Mouse (Mus musculus): Measurements from ENCODE around the gene Ptprg.
"Not testable (repeated sequence)": the region's sequence is repeated elsewhere in the genome, so short reads cannot be mapped to it uniquely, and the experiment has no call there.

The Ptprg gene

DNA sequence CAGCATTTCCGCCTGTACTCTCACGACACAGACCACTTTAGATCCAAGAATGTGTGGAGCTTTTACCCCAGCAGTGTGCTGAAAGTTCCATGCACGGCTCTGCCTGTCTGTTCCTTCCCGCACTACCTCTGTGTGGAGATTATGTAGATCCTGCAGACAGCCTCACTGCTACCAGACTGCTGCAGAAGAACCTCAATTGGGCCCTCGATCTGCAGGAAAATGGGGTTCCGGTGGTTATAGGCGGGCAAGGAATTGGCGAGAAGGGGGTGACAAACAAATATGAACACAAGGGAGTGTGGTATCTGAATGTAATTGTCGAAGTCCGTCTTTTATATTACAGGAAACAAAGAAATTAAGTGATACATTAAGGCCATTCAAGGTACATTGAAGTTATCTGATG is 410.5 kb downstream of the Ptprg start:
- DNase-seq (ENCODE audit: low read depth), result no peak

DNA sequence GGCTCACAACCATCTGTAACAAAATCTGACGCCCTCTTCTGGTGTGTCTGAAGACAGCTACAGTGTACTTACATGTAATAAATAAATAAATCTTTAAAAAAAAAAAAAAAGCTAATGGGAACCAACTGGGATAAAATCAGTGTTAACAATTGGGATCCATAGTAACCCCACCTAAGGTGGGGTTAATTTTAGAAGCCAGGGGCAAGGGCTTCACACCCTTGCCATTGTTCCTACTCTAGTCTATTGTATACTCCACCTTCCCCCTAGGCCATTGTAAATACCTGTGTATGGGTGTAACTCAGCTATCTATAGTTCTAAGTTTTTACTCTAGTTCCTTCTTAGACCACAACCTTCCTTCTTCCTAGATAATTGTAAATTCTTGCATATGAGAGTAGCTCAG is 411.0 kb downstream of the Ptprg start:
- not testable (repeated sequence) for DNase-seq (ENCODE audit: low read depth)

DNA sequence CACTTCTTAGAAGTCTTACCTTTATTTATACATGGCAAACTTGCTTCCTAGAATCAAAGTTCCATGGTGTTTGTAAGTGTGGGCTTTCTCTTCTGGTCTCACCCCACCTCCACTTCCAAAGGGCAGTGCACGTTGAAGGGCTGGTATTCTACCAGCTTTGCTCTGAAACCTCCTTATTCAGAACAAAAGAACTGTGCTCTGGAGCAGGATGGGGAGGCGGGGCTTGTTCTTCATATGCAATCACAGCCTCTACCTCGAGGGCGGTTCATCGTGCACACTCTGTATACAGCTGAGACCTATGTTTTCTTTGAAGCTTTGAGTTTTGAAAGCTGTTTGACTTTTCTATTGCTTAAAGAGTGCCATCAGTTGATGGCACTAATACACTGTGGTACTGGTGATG is 412.5 kb downstream of the Ptprg start:
- no peak for DNase-seq (ENCODE audit: low read depth)

DNA sequence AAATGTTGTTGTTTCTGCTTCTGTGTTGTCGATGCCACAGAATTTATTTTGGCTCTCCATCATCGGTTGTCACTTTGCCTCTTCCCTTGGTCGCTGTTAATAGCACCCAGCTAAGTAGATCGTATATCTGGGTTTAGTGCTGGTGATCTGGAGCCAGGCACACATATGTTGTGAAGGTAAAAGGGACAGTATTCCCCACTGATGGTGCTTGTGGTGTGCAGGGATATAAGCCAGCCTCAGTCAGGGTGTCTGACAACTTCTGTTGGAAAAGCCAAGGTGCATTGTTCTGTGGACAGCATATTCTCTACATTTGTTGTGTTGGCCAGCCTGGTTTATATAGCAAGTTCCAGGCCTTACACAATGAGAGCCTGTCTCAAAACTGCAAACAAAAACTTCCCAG is 428.4 kb downstream of the Ptprg start:
- no peak for DNase-seq (ENCODE audit: low read depth)

DNA sequence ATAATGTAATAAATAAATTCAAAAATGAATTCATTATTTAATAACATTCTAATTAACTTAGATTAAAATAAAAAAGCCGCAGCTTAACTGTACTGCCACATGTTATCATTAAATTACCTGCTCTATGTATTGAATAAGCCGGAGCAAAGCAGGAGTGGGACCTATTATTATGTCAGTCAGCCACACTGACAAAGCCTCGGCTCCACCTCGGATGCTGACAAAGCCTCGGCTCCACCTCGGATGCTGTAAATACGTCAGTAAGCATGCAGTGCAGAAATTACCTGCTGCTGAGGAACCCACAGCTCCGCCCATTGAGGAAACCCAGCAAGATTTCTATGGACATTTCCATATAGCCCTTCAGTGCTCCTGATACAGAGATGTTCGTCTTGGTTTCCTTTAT is 429.7 kb downstream of the Ptprg start:
- DNase-seq (ENCODE audit: low read depth), result no peak

DNA sequence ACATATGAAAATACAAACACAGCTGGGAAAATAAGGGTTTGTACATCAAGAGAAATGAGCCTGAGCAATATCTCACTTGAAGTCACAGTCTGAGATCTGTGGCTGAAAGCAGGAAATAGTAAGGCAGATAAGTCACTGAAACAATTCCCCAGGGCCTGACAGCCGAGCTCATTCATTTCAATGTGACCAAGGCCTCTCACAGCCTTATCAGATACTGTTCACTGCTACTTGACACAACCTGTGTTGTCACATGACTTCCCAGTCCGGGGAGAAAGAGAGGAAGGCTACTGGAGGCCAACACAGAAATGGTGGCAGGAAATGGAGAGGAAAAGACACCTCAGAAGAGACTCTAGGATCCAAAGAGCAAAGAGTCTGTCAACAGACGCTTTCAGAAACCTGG is 430.8 kb downstream of the Ptprg start:
- no peak for DNase-seq (ENCODE audit: low read depth)

DNA sequence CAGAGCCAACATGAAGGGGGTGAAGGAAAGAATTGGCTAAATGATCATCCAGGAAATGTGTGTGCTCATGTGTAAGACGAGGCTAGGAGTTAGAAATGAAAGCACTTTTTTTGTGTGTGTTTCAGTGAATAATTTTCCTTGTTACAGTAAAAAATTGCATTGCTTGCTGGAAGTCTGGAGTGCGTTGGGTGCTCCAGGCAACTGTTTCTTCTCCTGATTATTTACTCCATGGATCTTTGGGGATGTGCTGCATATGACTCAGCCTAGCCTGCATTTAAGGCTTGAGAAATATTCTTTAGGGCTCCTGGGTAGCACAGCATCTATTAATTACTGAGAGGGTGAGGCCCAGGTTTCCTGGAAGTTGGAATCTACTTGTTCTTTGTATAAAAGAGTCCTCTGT is 435.6 kb downstream of the Ptprg start:
- no peak for DNase-seq (ENCODE audit: low read depth)

DNA sequence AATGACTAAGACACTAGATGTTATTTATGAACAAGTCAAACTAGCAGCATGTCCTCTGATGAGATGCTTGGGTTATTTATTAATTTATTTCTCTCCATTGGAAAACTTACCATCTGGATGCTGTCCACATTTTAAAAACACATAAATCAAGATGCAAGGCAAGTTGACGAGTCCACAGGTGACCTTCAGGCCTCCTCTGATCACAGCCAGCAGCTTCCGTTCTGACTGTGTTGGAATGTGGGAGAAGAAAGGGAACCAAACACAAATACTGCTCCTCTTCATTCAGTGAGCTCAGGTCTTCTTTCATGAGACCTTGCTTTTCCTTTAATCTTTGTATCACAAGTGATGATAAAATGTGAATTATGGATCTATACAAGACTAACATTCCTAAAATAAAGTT is 437.8 kb downstream of the Ptprg start:
- no peak for DNase-seq (ENCODE audit: low read depth)

DNA sequence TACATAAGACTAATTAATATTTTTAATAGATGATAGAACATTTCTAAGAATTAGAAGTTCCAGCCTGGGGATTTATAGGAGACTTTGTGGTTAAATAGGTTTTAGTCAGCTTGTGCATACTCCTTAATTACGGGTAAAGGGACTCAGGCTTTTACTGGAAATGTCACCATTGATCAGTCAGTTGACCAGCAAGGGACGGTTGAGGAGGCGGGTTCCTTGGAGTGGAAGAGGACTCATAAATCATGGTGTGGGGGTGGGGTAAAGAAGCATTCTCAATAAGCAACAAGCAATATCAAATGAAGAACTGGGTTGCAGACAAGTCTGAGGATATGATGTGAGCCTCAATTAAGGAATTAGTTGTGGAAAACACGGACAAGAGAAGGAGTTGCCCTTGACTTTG is 438.8 kb downstream of the Ptprg start:
- DNase-seq (ENCODE audit: low read depth), result no peak

DNA sequence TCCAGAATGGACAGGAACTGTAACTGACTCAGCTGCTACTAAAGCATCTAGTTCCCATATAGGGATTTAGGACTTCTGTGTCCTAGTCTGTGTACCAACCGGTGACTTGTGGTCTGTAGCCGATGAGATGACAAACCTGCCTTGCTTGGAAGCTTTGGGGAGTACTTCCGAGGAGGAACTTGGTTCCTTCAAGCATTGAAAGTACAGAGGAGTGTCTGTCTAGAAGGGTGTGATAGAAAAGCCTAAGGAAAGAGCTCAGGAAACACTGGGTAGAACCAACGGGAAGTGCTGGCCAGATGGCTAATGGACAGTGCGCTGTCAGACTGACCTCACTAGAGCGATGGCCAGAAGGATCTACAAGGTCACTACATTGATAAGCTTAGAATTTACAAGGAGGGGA is 439.2 kb downstream of the Ptprg start:
- no peak for DNase-seq (ENCODE audit: low read depth)

DNA sequence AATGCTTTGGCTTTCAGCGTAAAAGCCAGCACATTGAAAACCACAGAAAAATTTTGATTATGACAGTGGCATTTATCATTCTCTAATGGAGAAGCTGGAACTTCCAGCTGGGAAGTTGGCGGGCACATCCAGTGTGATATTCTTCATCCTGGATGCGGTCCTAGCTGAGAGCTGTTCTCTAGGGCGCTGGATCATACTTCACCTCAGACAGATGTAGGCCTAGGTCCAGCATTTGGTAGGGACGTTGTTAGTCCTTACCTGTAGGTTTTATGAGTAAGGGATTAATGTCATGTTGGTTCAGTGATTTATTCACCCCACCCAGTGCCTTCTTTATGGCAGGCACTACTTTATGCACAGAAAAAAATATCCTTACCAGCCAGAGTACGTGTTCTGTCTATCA is 444.2 kb downstream of the Ptprg start:
- no peak for DNase-seq (ENCODE audit: low read depth)

DNA sequence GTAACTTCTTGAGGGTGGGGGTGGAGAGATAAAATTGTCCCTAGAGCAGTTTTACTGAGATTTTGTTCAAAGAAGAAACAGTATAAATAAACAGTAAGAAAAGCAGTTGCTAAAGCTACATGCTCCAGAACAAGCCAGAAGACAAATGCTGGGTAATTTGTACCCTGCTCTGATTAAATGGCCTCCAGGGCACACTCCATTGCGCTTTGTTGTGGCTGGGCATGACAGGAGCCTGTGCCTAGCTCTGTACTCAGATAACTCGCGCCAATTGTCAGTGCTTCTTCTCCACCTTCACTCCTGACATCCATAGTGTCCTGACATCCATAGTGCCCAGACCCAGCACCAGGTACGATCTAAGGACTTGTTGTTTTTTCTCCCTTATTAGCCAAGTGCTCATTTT is 445.1 kb downstream of the Ptprg start:
- DNase-seq (ENCODE audit: low read depth), result no peak

DNA sequence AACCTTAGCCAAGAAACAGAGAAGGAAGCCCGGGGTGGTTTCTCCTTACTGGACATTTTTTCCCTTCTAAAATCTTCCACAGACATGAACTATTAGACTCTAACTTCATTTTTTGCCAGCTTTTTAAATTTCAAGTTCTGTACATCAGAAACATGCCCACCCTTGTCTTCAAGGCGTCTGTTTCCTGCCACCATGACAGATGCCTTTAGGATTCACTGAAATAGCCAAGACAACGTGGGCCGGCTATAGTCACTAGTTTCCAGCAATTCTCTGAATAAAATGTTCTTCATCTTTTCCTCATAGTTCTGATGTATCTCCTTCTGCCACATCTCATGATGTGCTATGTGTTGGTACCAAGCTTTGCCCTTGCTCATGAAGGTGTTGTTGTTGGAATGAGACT is 450.7 kb downstream of the Ptprg start:
- DNase-seq (ENCODE audit: low read depth), result no peak

DNA sequence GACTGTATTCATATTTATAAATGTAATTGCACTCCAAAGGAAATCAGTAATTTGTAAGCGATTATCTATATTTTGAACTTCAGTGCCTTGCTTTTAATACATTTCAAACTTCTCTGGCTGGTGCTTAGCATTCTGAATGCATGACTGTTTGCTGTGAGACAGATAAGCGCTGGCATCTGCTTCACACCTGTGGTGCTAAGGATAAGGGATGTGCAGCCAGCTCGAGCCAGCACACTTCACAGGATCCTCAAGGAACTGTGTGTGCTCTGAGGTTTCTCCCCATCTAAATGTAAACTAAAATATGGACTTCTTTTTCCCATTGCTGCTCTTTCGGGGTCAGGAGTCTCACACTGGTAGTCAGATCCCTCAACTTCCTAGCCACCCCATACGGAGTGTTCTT is 458.4 kb downstream of the Ptprg start:
- no peak for DNase-seq (ENCODE audit: low read depth)

DNA sequence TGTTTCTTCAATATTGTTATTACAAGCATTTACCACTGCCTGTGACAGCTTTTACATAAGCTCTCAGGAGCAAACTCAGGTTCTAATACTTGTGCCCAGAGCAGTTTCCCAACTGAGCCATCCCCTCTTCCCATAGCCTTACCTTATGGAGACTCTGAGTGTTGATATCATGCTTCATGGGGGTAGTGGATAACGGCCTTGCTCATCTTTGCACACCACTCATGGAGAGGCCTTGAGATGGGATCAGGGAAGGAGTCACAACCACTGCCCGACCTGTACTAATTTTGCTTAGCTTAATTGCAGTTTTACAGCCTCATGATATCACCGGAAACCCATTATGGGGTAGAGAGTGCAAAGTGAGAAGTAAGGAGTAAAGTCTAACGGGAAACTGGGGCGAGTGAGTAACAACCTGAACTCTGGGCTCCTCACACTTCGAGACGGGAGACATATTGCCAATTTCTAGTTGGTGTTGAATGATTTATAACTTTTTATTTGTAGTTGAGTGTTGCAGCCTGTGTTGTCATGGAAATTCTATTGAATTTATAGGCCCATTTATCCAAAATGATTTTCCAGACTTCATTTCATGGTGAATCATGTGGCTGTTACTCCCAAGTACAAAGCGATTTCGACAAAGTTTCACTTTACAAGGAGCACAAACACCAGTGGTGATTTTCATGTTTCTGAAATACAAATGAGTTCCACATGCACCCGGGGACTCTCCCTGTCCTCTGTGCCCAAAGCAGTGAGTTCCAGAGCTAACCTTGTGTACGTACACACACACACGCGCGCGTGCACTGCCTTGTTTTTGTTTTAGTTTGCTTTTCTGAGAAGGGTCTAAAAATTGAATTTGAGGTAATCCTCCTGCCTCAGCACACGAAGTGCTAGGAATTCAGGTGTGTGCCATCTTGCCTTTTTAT is 472.7 kb downstream of the Ptprg start:
- no peak for DNase-seq (ENCODE audit: low read depth)

DNA sequence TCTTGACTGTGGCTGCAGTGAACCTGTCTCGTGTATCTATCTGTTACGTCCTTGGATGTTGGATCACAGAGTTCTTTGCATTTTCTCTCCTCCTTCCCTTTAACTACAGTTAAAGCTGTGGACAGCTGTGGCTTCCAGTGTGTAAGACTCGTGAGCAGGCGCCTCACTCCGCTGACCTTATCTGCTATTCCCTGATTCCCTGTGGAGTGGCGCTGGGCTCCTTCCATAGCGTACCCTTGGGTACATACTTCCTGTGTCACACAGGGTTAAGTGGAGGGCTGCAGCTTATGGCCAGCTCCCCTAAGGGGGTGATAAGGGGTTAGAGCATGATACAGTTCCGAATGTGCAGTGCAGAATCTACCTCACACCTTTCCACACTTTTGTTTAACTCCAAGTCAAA is 473.9 kb downstream of the Ptprg start:
- DNase-seq (ENCODE audit: low read depth), result no peak

DNA sequence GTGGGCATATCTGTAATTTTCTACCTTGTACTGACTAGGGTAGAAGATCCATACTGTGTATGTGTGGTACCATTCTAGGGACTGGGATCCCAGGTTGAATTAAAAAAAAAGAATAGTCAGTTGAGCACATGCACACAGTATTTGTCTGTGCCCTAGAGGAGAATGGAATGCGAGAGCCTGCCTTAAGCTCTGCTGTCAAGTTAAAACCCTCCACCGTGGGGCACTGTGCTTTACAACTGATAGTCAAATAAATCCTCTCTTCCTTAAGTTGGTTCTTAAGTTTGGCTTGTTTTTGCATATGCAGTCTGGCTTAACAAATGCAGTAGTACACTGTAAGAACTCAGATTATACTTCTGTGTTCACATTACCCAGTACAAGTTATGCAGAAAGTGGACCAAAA is 476.6 kb downstream of the Ptprg start:
- DNase-seq (ENCODE audit: low read depth), result no peak

DNA sequence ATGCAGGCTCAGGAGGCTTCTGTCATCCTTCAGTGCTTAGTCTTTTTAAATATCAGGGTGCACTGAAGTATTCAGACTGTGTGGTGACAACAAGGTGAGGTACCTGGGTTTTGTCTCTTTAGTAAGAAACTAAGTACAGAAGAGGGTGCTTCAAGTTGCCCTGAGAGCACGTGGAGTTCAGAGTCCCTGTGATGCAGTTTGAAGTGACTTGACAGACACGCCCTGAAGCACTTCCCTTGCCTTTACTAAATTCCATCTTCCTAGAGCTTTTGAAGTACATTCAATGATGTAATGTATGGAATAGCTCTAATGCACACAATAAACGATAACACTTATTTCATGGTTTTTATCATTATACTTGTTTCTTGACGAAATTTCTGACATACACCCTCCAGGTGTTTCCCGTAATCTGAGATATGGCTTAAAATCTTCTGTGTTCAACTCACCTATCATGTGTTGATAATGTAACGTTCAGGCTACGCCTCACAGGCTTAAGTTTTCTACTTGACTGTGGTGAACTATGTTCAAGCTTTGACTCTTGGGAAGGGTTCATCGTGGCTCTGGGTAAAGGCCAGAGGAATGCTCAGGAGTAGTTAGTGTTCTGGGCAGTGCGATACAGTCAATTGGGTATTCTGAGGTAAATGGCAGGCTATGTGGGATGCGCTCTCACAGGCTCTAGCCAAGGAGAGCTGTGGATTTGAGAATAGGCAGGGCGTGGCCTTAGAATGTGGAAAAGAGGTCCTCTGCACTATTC is 483.4 kb downstream of the Ptprg start:
- DNase-seq (ENCODE audit: low read depth), result no peak

DNA sequence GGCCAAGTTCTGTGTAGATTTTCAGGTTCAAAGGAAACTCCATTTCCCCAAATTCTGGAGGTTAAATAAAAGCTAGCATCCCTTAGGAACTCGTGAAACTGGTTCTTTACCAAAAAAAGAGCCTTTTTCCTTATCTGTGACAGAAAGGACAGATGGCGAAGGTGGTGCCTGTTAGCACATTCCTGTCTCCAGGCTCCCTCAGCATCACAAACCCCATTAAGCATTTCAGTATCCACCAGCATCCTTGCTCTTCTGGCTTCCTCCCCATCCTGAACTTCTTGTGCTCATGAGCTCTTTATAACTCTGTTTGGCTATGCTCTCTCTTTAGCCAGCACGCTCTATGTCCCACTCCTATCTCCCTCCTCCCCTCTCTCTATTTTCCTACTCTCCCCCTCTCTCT is 486.4 kb downstream of the Ptprg start:
- no peak for DNase-seq (ENCODE audit: low read depth)

DNA sequence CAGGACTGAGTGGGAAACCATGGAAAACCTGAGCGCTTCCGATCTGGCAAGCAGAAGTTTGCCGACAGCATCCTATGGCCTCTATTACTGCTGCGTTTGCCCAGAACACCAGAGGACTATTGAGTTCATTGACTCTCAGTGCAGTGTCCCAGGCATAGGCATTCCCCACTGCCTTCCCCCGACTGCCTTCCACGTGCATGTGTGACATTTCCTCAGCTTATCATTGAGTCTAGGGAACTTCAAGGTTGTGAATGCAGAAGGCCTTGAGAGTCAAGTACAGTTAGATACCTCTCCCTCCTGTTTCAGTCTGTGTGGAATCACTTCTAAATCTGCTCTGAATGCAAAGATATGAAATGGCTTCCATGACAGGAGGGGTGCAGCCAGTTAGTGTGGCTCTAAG is 488.2 kb downstream of the Ptprg start:
- DNase-seq (ENCODE audit: low read depth), result no peak

DNA sequence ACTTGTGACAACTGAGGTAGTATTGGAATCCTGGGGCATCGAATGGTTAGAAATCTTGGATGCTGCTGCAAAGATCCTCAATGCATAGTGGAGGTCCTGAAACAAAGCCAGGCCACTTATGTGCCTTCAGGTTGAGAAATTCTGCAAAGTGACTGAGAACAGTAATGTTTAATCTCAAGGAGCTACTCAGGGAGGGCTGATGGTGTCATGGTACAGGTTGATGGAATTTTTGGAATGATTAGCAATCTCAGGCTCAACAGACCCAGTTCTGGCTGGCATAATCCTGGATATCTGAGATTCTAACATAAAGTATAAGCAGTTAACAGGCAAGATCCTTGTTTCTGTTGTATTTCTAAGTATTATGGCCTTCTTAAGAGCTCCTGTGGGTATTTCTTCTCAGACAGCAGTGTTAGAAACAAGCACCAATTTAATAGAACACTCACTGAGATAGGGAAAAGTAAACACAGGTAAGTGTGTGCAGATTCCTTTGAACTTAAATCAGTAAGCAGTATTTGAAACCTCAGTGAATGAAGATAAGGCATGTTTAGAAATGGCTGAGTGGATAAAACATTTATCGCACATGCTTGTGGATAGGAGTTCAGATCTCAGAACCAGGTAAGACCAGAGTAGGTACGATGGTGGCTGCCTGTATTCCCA is 493.0 kb downstream of the Ptprg start:
- DNase-seq (ENCODE audit: low read depth), result no peak

DNA sequence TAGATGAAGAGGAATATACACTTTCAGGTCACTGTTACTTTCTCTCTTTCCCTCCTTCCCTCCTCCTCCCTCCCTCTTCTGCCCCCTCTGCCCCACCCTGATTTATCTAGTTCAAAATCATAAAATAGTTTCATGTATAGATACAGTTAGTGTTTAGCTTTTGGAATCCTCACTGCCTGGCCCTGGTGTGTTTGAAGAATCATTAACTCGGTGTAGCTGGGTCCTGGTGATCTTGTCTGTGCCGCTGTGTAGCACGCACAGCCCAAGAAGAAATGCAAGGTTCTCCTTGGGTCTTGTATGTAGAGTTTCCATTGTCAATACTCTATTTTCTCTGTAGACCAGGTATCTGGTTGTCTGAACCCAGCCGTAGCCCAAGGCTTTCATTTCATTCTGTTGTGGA is 494.3 kb downstream of the Ptprg start:
- DNase-seq (ENCODE audit: low read depth), result no peak

DNA sequence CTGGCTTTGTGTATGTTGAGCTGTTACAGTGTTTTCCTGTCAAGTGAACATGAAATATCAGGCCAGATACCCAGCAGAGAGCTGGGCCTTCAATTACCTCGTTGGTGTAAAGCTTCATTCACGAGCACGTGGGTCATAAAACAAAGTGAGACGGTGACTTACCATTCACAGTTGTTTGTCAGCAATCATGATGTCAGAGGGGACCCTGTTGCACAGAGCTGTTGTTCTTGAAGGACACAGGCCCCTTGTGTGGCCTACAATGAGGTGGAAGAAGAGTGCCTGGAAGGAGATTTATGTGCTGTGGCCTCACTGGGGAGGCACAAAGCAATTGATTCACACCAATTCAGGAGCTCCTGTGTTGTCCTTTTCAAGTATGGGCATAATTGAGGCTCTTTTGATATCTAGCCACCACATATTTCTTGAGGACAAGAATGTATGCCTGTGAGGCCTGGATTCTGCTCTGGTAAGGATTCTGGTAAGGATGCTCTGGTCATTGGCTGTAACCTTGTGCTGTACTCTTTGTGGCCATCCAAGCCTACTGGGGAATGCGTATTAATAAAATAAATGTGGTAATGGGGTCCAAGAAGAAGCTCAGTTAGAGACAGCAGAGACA is 503.7 kb downstream of the Ptprg start:
- DNase-seq (ENCODE audit: low read depth), result no peak
